Mouse (Mus musculus) Patski (cell line): Measurements from ENCODE around the gene Zfp69. TPM values are rescaled to one million over a fixed set of nuclear protein-coding genes. Genes with fewer than 3 reads are reported as not detected.

Source experiments
- ATAC-seq: fragments of 100-300 bp; one replicate; pipeline ENCODE4 v1.8.0; 2021
- CTCF ChIA-PET: fragments of 350-600 bp; sonication (Branson Sonifier 250); formaldehyde crosslinking; loops from one replicate; lab custom pipeline; 2022; ENCODE audit warnings: inconsistent platforms; lab: Charles Lee
- POLR2A ChIA-PET: fragments of 350-600 bp; sonication (Branson Sonifier 250); formaldehyde crosslinking; loops from one replicate; lab custom pipeline; 2022; ENCODE audit warnings: antibody characterized with exemption, inconsistent platforms; lab: Charles Lee
- DNase-seq: peaks from one replicate; pipeline ENCODE4 v3.0.0-alpha.2; 2011; ENCODE audit warnings: low read depth, low spot score
- H3K27me3 ChIP-seq: fragments of 371-371 bp; one replicate; pipeline ENCODE4 v1.5.1; 2021
- CTCF ChIP-seq: fragments of 100-300 bp; IDR thresholded peaks from one replicate; pipeline ENCODE4 v1.5.1; 2021
- in situ Hi-C: fragments of 300-500 bp; cut with MboI; formaldehyde crosslinking; loops from 3 replicates; pipeline ENCODE4 v1.11.1; 2018; ENCODE audit warnings: low pct_unique_long_range_greater_than_20kb, mixed read lengths
- polyA plus RNA-seq: library from polyadenylated mRNA; unstranded; gene quantifications from one replicate; pipeline ENCODE4 v1.2.3, GENCODE M21; 2021

The Zfp69 gene
- polyA plus RNA-seq, 1 experiment from 2014 or later: 1.4 TPM

GRCm38 (mm10) chr4:120887381-120888112 lies 64.0 kb downstream of the Zfp69 start:
- H3K27me3 ChIP-seq: no peaks in the 10 kb centered on the region
- ATAC-seq (no peak), DNase-seq (no peak)
- ChIA-PET CTCF (interaction anchor here (0.9 kb wide), 1 partner anchor 14 kb away, joined by 3 read pairs; no protein-coding TSS in a partner anchor), POLR2A (no interaction called here)
- in situ Hi-C loops: no loop called here
- TF ChIP-seq CTCF: no peak

GRCm38 (mm10) chr4:120886811-120887210 lies 64.7 kb downstream of the Zfp69 start:
- ChIA-PET POLR2A (no interaction called here), CTCF (interaction anchor here (0.9 kb wide), 1 partner anchor 13 kb away, joined by 3 read pairs; no protein-coding TSS in a partner anchor)
- in situ Hi-C loops: no loop called here

GRCm38 (mm10) chr4:120886131-120886530 lies 65.4 kb downstream of the Zfp69 start:
- CTCF ChIA-PET: no interaction called here
- DNase-seq (no peak), ATAC-seq (no peak)
- H3K27me3 ChIP-seq: no peaks in the 10 kb centered on the region
- POLR2A ChIA-PET: interaction anchor here (0.6 kb wide), 1 partner anchor 594 kb away, joined by 3 read pairs; no protein-coding TSS in a partner anchor
- TF ChIP-seq CTCF: no peak
- in situ Hi-C loops: no loop called here

More at GRCm38 (mm10) chr4:120886811-120887210, 64.7 kb downstream of the Zfp69 start:
- no peak for ATAC-seq
- no peaks in the 10 kb centered on the region for H3K27me3 ChIP-seq
- DNase-seq: no peak
- TF ChIP-seq CTCF: no peak

- in situ Hi-C loops: no loop called here
- no peaks in the 10 kb centered on the region for H3K27me3 ChIP-seq
- ChIA-PET CTCF (no interaction called here), POLR2A (interaction anchor here (0.6 kb wide), 1 partner anchor 594 kb away, joined by 3 read pairs; no protein-coding TSS in a partner anchor)
- ATAC-seq: no peak
- TF ChIP-seq CTCF: no peak
- no peak for DNase-seq
Observed at GRCm38 (mm10) chr4:120885208-120886120, 66.0 kb downstream of the Zfp69 start.

- CTCF ChIA-PET: no interaction called here
- ATAC-seq: no peak
Observed at GRCm38 (mm10) chr4:120882002-120882625, 69.4 kb downstream of the Zfp69 start.

GRCm38 (mm10) chr4:120880731-120881432 lies 70.6 kb downstream of the Zfp69 start:
- no peak for ATAC-seq
- no peaks in the 10 kb centered on the region for H3K27me3 ChIP-seq
- ChIA-PET POLR2A (no interaction called here), CTCF (no interaction called here)
- in situ Hi-C loops: no loop called here
- DNase-seq: no peak
- no peak for TF ChIP-seq CTCF

More at GRCm38 (mm10) chr4:120882002-120882625, 69.4 kb downstream of the Zfp69 start:
- TF ChIP-seq CTCF: no peak
- POLR2A ChIA-PET: no interaction called here
- H3K27me3 ChIP-seq: no peaks in the 10 kb centered on the region
- no peak for DNase-seq
- in situ Hi-C loops: no loop called here

Other genes with a start within 250 kb of the Zfp69 start
- gene Kcnq4, start 203.1 kb downstream of the Zfp69 start, polyA plus RNA-seq: 0.12 TPM
- 52.8 TPM for gene Nfyc, start 120.1 kb downstream of the Zfp69 start, polyA plus RNA-seq
- not detected for gene Rims3, start 96.9 kb downstream of the Zfp69 start, polyA plus RNA-seq
- 1.0 TPM for gene Exo5, start 26.7 kb downstream of the Zfp69 start, polyA plus RNA-seq
- gene Smap2, start 65.5 kb upstream of the Zfp69 start, polyA plus RNA-seq: 27.3 TPM
- gene Col9a2, start 87.7 kb upstream of the Zfp69 start, polyA plus RNA-seq: 0.05 TPM
- 64.1 TPM for gene Zmpste24, start 146.5 kb upstream of the Zfp69 start, polyA plus RNA-seq
- gene Tmco2, start 157.5 kb upstream of the Zfp69 start, polyA plus RNA-seq: not detected